Mouse (Mus musculus) CH12.LX (cell line): ENCODE measurements around the gene Wdfy3. TPM values are rescaled to one million over a fixed set of nuclear protein-coding genes. Genes with fewer than 3 reads are reported as not detected.

Experiments
- DNase-seq: peaks from one replicate; pipeline ENCODE4 v3.0.0-alpha.2; 2013; ENCODE audit errors: extremely low read depth
- H3K27ac ChIP-seq: 2 replicates; pipeline ENCODE4 v1.5.1; 2012; ENCODE audit warnings: low read depth, mild to moderate bottlenecking, control low read depth, moderate library complexity; ENCODE audit not compliant: insufficient read depth
- H3K27me3 ChIP-seq: replicated peaks from 2 replicates; pipeline ENCODE3; 2012; ENCODE audit warnings: inconsistent platforms
- H3K36me3 ChIP-seq, 2 experiments: replicated peaks in 1 of 2; 2 replicates each; pipeline versions ENCODE3 to v1.6.1; 2012; ENCODE audit warnings: inconsistent platforms in 1 of 2, low read length in 1 of 2, mild to moderate bottlenecking in 1 of 2, mixed read lengths in 1 of 2, moderate library complexity in 1 of 2; ENCODE audit not compliant: control insufficient read depth in 1 of 2, insufficient read depth in 1 of 2
- H3K4me1 ChIP-seq, 2 experiments: 2 replicates each; pipeline ENCODE4 v1.6.1; 2012; ENCODE audit warnings: inconsistent platforms in 1 of 2, moderate library complexity in 1 of 2; ENCODE audit not compliant: insufficient read depth in 2 of 2, control insufficient read depth in 1 of 2
- H3K4me2 ChIP-seq: 2 replicates; pipeline ENCODE4 v1.6.1; 2012; ENCODE audit warnings: low read depth, mild to moderate bottlenecking, control low read depth; ENCODE audit not compliant: poor library complexity, insufficient read depth, severe bottlenecking
- H3K4me3 ChIP-seq, 3 experiments: fragments of 150-350 bp in 1 of 3; sonication (generic) in 1 of 3; replicated peaks in 1 of 3; 2 replicates each; pipeline versions ENCODE3 to v1.5.1; 2011 to 2012; ENCODE audit warnings: low read depth in 2 of 3, low read length in 2 of 3, mild to moderate bottlenecking in 2 of 3, moderate library complexity in 2 of 3, control low read depth in 1 of 3, improper control_type of control experiment in 1 of 3, inconsistent platforms in 1 of 3, mixed read lengths in 1 of 3; ENCODE audit not compliant: poor library complexity in 1 of 3
- H3K79me2 ChIP-seq: replicated peaks from 2 replicates; pipeline ENCODE4 v1.6.1; 2012; ENCODE audit warnings: mild to moderate bottlenecking, moderate library complexity; ENCODE audit not compliant: control insufficient read depth, poor library complexity, insufficient read depth, severe bottlenecking; ENCODE audit errors: extremely low read depth
- H3K9ac ChIP-seq: 2 replicates; pipeline ENCODE4 v1.6.1; 2012; ENCODE audit warnings: low read depth, mild to moderate bottlenecking, control low read depth, moderate library complexity; ENCODE audit not compliant: insufficient read depth
- H3K9me3 ChIP-seq: replicated peaks from 2 replicates; pipeline ENCODE3; 2012; ENCODE audit warnings: low read length, inconsistent platforms, mixed read lengths
- CHD1 ChIP-seq: IDR thresholded peaks from 2 replicates; pipeline ENCODE4 v1.6.1; 2012; ENCODE audit warnings: low read depth, low read length, improper control_type of control experiment, inconsistent platforms
- CTCF ChIP-seq, 2 experiments: IDR thresholded peaks in 1 of 2; conservative IDR thresholded peaks in 1 of 2; 2 replicates each; pipeline ENCODE4 v1.5.1; 2011 to 2012; ENCODE audit warnings: low read depth in 2 of 2, low read length in 2 of 2, improper control_type of control experiment in 1 of 2, inconsistent platforms in 1 of 2, mild to moderate bottlenecking in 1 of 2, moderate library complexity in 1 of 2
- E2F4 ChIP-seq: IDR thresholded peaks from 2 replicates; pipeline ENCODE4 v1.6.1; 2011; ENCODE audit warnings: low read depth, low read length, improper control_type of control experiment; ENCODE audit not compliant: insufficient replicate concordance
- ELF1 ChIP-seq: IDR thresholded peaks from 2 replicates; pipeline ENCODE4 v1.6.1; 2014; ENCODE audit warnings: low read depth, mild to moderate bottlenecking, inconsistent platforms, low read length, improper control_type of control experiment
- EP300 ChIP-seq: IDR thresholded peaks from 2 replicates; pipeline ENCODE4 v1.6.1; 2011; ENCODE audit warnings: low read length, improper control_type of control experiment
- ETS1 ChIP-seq: conservative IDR thresholded peaks from 2 replicates; pipeline ENCODE4 v1.6.1; 2012; ENCODE audit warnings: low read depth, mild to moderate bottlenecking, inconsistent platforms, low read length, improper control_type of control experiment, moderate library complexity
- HCFC1 ChIP-seq: IDR thresholded peaks from 2 replicates; pipeline ENCODE4 v1.6.1; 2012; ENCODE audit warnings: low read depth, mild to moderate bottlenecking, inconsistent platforms, low read length, improper control_type of control experiment
- KAT2A ChIP-seq: IDR thresholded peaks from 2 replicates; pipeline ENCODE4 v1.6.1; 2012; ENCODE audit warnings: low read length, improper control_type of control experiment, inconsistent platforms; ENCODE audit not compliant: insufficient replicate concordance
- MAFK ChIP-seq: IDR thresholded peaks from 2 replicates; pipeline ENCODE4 v1.6.1; 2011; ENCODE audit warnings: low read length, improper control_type of control experiment; ENCODE audit not compliant: insufficient replicate concordance
- MAX ChIP-seq: IDR thresholded peaks from 2 replicates; pipeline ENCODE4 v1.6.1; 2011; ENCODE audit warnings: low read length, improper control_type of control experiment
- MAZ ChIP-seq: IDR thresholded peaks from 2 replicates; pipeline ENCODE4 v1.6.1; 2012; ENCODE audit warnings: low read depth, mild to moderate bottlenecking, inconsistent platforms, low read length, improper control_type of control experiment, moderate library complexity
- MXI1 ChIP-seq: IDR thresholded peaks from 2 replicates; pipeline ENCODE4 v1.6.1; 2011; ENCODE audit warnings: mild to moderate bottlenecking, low read depth, low read length, improper control_type of control experiment
- MYC ChIP-seq: IDR thresholded peaks from 2 replicates; pipeline ENCODE4 v1.6.1; 2011; ENCODE audit warnings: low read depth, mild to moderate bottlenecking, improper control_type of control experiment, low read length
- NRF1 ChIP-seq: IDR thresholded peaks from 2 replicates; pipeline ENCODE4 v1.6.1; 2014; ENCODE audit warnings: low read depth, mild to moderate bottlenecking, inconsistent platforms, low read length, improper control_type of control experiment, moderate library complexity
- PAX5 ChIP-seq: IDR thresholded peaks from 2 replicates; pipeline ENCODE4 v1.6.1; 2012; ENCODE audit warnings: low read length, inconsistent platforms, mixed read lengths
- POLR2A ChIP-seq: IDR thresholded peaks from 2 replicates; pipeline ENCODE4 v1.6.1; 2011; ENCODE audit warnings: low read depth, mild to moderate bottlenecking, improper control_type of control experiment, low read length
- USF1 ChIP-seq: IDR thresholded peaks from 2 replicates; pipeline ENCODE4 v1.6.1; 2014; ENCODE audit warnings: low read depth, mild to moderate bottlenecking, inconsistent platforms, low read length, improper control_type of control experiment
- USF2 ChIP-seq: conservative IDR thresholded peaks from 2 replicates; pipeline ENCODE4 v1.6.1; 2011; ENCODE audit warnings: low read depth, low read length, improper control_type of control experiment
- ZKSCAN1 ChIP-seq: IDR thresholded peaks from 2 replicates; pipeline ENCODE4 v1.6.1; 2012; ENCODE audit warnings: low read depth, inconsistent platforms, low read length, improper control_type of control experiment, borderline replicate concordance
- ZMIZ1 ChIP-seq: IDR thresholded peaks from 2 replicates; pipeline ENCODE4 v1.6.1; 2012; ENCODE audit warnings: low read depth, mild to moderate bottlenecking, inconsistent platforms, low read length, improper control_type of control experiment
- ZNF384 ChIP-seq: IDR thresholded peaks from 2 replicates; pipeline ENCODE4 v1.6.1; 2012; ENCODE audit warnings: low read depth, low read length, improper control_type of control experiment, inconsistent platforms
- dilution Hi-C: fragments of 300-500 bp; cut with MboI; formaldehyde crosslinking; loops from 2 replicates; pipeline ENCODE4 v1.14.3; 2020; ENCODE audit warnings: low sequenced_read_pairs; ENCODE audit not compliant: extremely low pct_unique_long_range_greater_than_20kb, extremely low pct_ligation_motif_present
- in situ Hi-C: fragments of 300-500 bp; cut with MboI; formaldehyde crosslinking; loops from 3 replicates; pipeline ENCODE4 v1.14.3; 2019; ENCODE audit warnings: low sequenced_read_pairs, low pct_ligation_motif_present, low pct_unique_long_range_greater_than_20kb, mixed read lengths
- polyA plus RNA-seq: library from polyadenylated mRNA; unstranded; fragments of >175 nt; gene quantifications from 2 replicates; pipeline ENCODE4 v1.2.1, GENCODE M21; 2012; ENCODE audit warnings: low read depth; ENCODE audit not compliant: insufficient read length
- total RNA-seq, 2 experiments: library from RNA; depleted of rRNA; stranded (reverse); fragments of 300-350 nt in 1 of 2; fragments of >200 nt in 1 of 2; gene quantifications; 2 replicates each; pipeline ENCODE4 v1.2.3; 2012 to 2014

Gene Wdfy3
- total and polyA plus RNA-seq, 3 experiments: not detected

- H3K27ac ChIP-seq: no peak overlapping the region
- no peak overlapping the region for H3K4me2 ChIP-seq
- no peaks in the 10 kb centered on the region for H3K36me3 ChIP-seq
- no peak overlapping the region for H3K4me3 ChIP-seq
- no peaks in the 10 kb centered on the region for H3K4me1 ChIP-seq
- dilution Hi-C loops: no loop called here
- no peaks in the 10 kb centered on the region for H3K27me3 ChIP-seq
- no peaks in the 10 kb centered on the region for H3K79me2 ChIP-seq
- peaks cover 10% of the 10 kb centered on the region for H3K9me3 ChIP-seq
- DNase-seq: no peak
- in situ Hi-C loops: no loop called here
- no peak overlapping the region for H3K9ac ChIP-seq
- TF ChIP-seq NRF1 (no peak), KAT2A (no peak), ETS1 (no peak), MXI1 (no peak), USF2 (no peak), PAX5 (no peak), E2F4 (no peak), ELF1 (no peak), MAZ (no peak)
Observed at GRCm38 (mm10) chr5:102069051-102069766, 512 bp downstream of the Wdfy3 start.

GRCm38 (mm10) chr5:102066458-102066857, 3.3 kb downstream of the Wdfy3 start:
- H3K79me2 ChIP-seq: no peaks in the 10 kb centered on the region
- in situ Hi-C loops: no loop called here
- H3K27ac ChIP-seq: no peak overlapping the region
- H3K36me3 ChIP-seq: no peaks in the 10 kb centered on the region
- TF ChIP-seq NRF1 (no peak), POLR2A (no peak), CHD1 (no peak), E2F4 (no peak), USF1 (no peak), PAX5 (no peak), ZMIZ1 (no peak), MAX (no peak), MYC (no peak), MXI1 (no peak), ELF1 (no peak), EP300 (no peak), USF2 (no peak), MAZ (no peak), MAFK (no peak), ZKSCAN1 (no peak), HCFC1 (no peak), ZNF384 (no peak), CTCF (conservative IDR thresholded peaks at IDR 0.05 in 1 of 2, IDR thresholded peaks at IDR 0.05 in 1 of 2; ENCODE audit: low read depth in 2 of 2, low read length in 2 of 2) (no peak)
- TF ChIP-seq, all 38 proteins: peak for 0
- dilution Hi-C loops: no loop called here
- H3K4me1 ChIP-seq: no peaks in the 10 kb centered on the region
- H3K9ac ChIP-seq: no peak overlapping the region
- DNase-seq: no peak
- H3K27me3 ChIP-seq: no peaks in the 10 kb centered on the region
- peaks cover 10% of the 10 kb centered on the region for H3K9me3 ChIP-seq
- H3K4me2 ChIP-seq: no peak overlapping the region
- no peak overlapping the region for H3K4me3 ChIP-seq
